Mouse (Mus musculus): ENCODE measurements around the gene Jph4. TPM values are rescaled to one million over a fixed set of nuclear protein-coding genes. Genes with fewer than 3 reads are reported as not detected.

Gene Jph4
- polyA plus RNA-seq, 1 experiment: not detected

DNA sequence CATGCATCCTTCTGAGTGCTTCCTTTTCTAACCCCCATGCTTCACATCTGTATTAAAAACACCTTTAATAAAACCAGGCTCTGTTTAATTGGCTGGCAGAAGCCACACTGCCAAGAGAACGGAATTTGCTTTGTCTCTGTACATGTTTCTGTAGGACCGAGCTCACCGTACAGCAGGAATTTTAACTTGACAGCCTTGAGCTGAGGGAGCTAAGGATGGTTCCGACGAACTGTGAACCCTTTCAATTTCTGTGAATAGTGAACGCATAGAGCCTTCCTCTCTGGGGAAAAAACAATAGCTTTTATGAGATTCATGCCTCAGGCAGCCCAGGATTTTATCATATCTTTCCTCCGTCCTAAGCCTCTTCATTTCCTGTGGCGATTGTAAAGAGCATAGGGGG lies 5.6 kb upstream of the Jph4 start:
- TF ChIP-seq CEBPB (IDR thresholded peaks at IDR 0.05; ENCODE audit: low read depth) (no peak), FOSL1 (IDR thresholded peaks at IDR 0.05; ENCODE audit: insufficient read depth, low read length, poor library complexity, severe bottlenecking) (no peak), MAX (IDR thresholded peaks at IDR 0.05) (no peak), USF1 (IDR thresholded peaks at IDR 0.05; ENCODE audit: low read depth) (no peak), MYOG (IDR thresholded peaks at IDR 0.05; ENCODE audit: control insufficient read depth, extremely low read depth, insufficient read length) (no peak), MYOD1 (IDR thresholded peaks at IDR 0.05; ENCODE audit: control insufficient read depth, insufficient read length, low read depth) (no peak), CTCF (IDR thresholded peaks at IDR 0.05; ENCODE audit: control insufficient read depth, insufficient read depth, insufficient read length) (no peak)
- Histone ChIP-seq H3K79me2 (ENCODE audit: control insufficient read depth, insufficient read depth) (no peaks in the 10 kb centered on the region), H3K79me3 (ENCODE audit: low read depth) (no peaks in the 10 kb centered on the region), H3K36me3 (ENCODE audit: control insufficient read depth, insufficient read depth) (no peaks in the 10 kb centered on the region), H3K27me3 (ENCODE audit: control insufficient read depth, insufficient read depth, insufficient read length) (peaks cover 5% of the 10 kb centered on the region), H3ac (ENCODE audit: control insufficient read depth, insufficient read length, low read depth) (no peak overlapping the region), H3K4me3 (ENCODE audit: insufficient read depth, poor library complexity, severe bottlenecking) (no peak overlapping the region)

DNA sequence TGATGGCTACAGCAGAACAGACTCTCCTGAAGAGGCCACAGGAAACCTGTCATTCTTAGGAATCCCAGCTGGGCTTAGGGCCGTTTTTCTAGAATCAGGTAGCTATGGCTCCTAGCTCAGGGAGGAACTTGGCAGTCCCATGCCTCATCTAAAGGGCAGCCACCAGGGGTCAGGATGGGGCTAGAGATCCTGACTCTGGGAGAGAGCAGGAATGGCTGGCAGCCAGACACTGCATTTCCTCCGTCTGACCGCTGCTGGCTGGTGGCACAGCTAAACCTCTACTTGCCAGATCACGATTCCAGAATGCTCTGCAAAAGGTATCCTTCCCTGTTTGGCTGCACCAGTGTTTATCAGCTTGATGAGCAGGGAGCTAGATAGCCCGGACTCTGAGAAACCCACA lies 5.2 kb upstream of the Jph4 start:
- H3K36me3 ChIP-seq (ENCODE audit: control insufficient read depth, insufficient read depth): no peaks in the 10 kb centered on the region
- H3K27me3 ChIP-seq (ENCODE audit: control insufficient read depth, insufficient read depth, insufficient read length): peaks cover 7% of the 10 kb centered on the region
- H3ac ChIP-seq (ENCODE audit: control insufficient read depth, insufficient read length, low read depth): no peak overlapping the region
- H3K79me3 ChIP-seq (ENCODE audit: low read depth): no peaks in the 10 kb centered on the region
- H3K4me3 ChIP-seq (ENCODE audit: insufficient read depth, poor library complexity, severe bottlenecking): no peak overlapping the region
- H3K79me2 ChIP-seq (ENCODE audit: control insufficient read depth, insufficient read depth): no peaks in the 10 kb centered on the region
- TF ChIP-seq MAX (IDR thresholded peaks at IDR 0.05) (no peak), CTCF (IDR thresholded peaks at IDR 0.05; ENCODE audit: control insufficient read depth, insufficient read depth, insufficient read length) (peak; percentile 71)

- H3K36me3 ChIP-seq (ENCODE audit: control insufficient read depth, insufficient read depth): no peaks in the 10 kb centered on the region
- TF ChIP-seq MAX (IDR thresholded peaks at IDR 0.05): no peak
- no peak for TF ChIP-seq MYOD1 (IDR thresholded peaks at IDR 0.05; ENCODE audit: control insufficient read depth, insufficient read length, low read depth)
- no peak for TF ChIP-seq FOSL1 (IDR thresholded peaks at IDR 0.05; ENCODE audit: insufficient read depth, low read length, poor library complexity, severe bottlenecking)
- TF ChIP-seq USF1 (IDR thresholded peaks at IDR 0.05; ENCODE audit: low read depth): no peak
- no peak for TF ChIP-seq MYOG (IDR thresholded peaks at IDR 0.05; ENCODE audit: control insufficient read depth, extremely low read depth, insufficient read length)
- TF ChIP-seq CTCF (IDR thresholded peaks at IDR 0.05; ENCODE audit: control insufficient read depth, insufficient read depth, insufficient read length): no peak
- TF ChIP-seq CEBPB (IDR thresholded peaks at IDR 0.05; ENCODE audit: low read depth): no peak
- no peak overlapping the region for H3K4me3 ChIP-seq (ENCODE audit: insufficient read depth, poor library complexity, severe bottlenecking)
- H3ac ChIP-seq (ENCODE audit: control insufficient read depth, insufficient read length, low read depth): no peak overlapping the region
- H3K79me3 ChIP-seq (ENCODE audit: low read depth): no peaks in the 10 kb centered on the region
- no peaks in the 10 kb centered on the region for H3K79me2 ChIP-seq (ENCODE audit: control insufficient read depth, insufficient read depth)
- peaks cover 29% of the 10 kb centered on the region for H3K27me3 ChIP-seq (ENCODE audit: control insufficient read depth, insufficient read depth, insufficient read length)
Observed at GRCm38 (mm10) chr14:55119421-55120134, 2.8 kb upstream of the Jph4 start.

DNA sequence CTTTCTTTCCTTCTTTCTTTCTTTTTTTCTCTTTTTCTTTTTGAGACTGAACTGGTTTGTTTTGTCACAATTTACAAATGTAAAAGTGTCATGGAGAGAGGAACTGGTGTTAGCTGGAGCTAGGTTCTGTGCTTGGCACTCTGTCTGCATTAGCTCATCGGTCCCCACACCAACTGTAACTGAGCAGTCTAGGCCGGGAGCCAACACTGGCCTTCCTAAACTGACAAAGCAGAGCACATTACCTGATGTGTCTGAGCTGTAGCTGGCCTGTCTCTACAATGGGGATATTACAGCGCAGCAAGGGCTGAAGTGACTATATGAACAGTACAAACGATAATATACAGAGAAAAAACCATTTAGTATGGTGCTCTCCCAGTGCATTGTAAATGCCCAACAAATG lies 2.1 kb upstream of the Jph4 start:
- no peaks in the 10 kb centered on the region for H3K36me3 ChIP-seq (ENCODE audit: control insufficient read depth, insufficient read depth)
- no peaks in the 10 kb centered on the region for H3K79me3 ChIP-seq (ENCODE audit: low read depth)
- TF ChIP-seq MYOD1 (IDR thresholded peaks at IDR 0.05; ENCODE audit: control insufficient read depth, insufficient read length, low read depth) (no peak), MYOG (IDR thresholded peaks at IDR 0.05; ENCODE audit: control insufficient read depth, extremely low read depth, insufficient read length) (no peak), MAX (IDR thresholded peaks at IDR 0.05) (no peak), CEBPB (IDR thresholded peaks at IDR 0.05; ENCODE audit: low read depth) (no peak), FOSL1 (IDR thresholded peaks at IDR 0.05; ENCODE audit: insufficient read depth, low read length, poor library complexity, severe bottlenecking) (no peak), USF1 (IDR thresholded peaks at IDR 0.05; ENCODE audit: low read depth) (no peak), CTCF (IDR thresholded peaks at IDR 0.05; ENCODE audit: control insufficient read depth, insufficient read depth, insufficient read length) (no peak)

GRCm38 (mm10) chr14:55115846-55116245 lies 889 bp downstream of the Jph4 start:
- Histone ChIP-seq H3K36me3 (ENCODE audit: control insufficient read depth, insufficient read depth) (no peaks in the 10 kb centered on the region), H3K79me3 (ENCODE audit: low read depth) (no peaks in the 10 kb centered on the region), H3K27me3 (ENCODE audit: control insufficient read depth, insufficient read depth, insufficient read length) (peaks cover 52% of the 10 kb centered on the region), H3K4me3 (ENCODE audit: insufficient read depth, poor library complexity, severe bottlenecking) (no peak overlapping the region), H3ac (ENCODE audit: control insufficient read depth, insufficient read length, low read depth) (no peak overlapping the region), H3K79me2 (ENCODE audit: control insufficient read depth, insufficient read depth) (no peaks in the 10 kb centered on the region)
- TF ChIP-seq MAX (IDR thresholded peaks at IDR 0.05) (no peak), USF1 (IDR thresholded peaks at IDR 0.05; ENCODE audit: low read depth) (no peak), CTCF (IDR thresholded peaks at IDR 0.05; ENCODE audit: control insufficient read depth, insufficient read depth, insufficient read length) (no peak), FOSL1 (IDR thresholded peaks at IDR 0.05; ENCODE audit: insufficient read depth, low read length, poor library complexity, severe bottlenecking) (no peak), MYOD1 (IDR thresholded peaks at IDR 0.05; ENCODE audit: control insufficient read depth, insufficient read length, low read depth) (no peak), CEBPB (IDR thresholded peaks at IDR 0.05; ENCODE audit: low read depth) (no peak), MYOG (IDR thresholded peaks at IDR 0.05; ENCODE audit: control insufficient read depth, extremely low read depth, insufficient read length) (no peak)

More for the DNA sequence above, 2.1 kb upstream of the Jph4 start:
- no peaks in the 10 kb centered on the region for H3K79me2 ChIP-seq (ENCODE audit: control insufficient read depth, insufficient read depth)
- no peak overlapping the region for H3K4me3 ChIP-seq (ENCODE audit: insufficient read depth, poor library complexity, severe bottlenecking)
- no peak overlapping the region for H3ac ChIP-seq (ENCODE audit: control insufficient read depth, insufficient read length, low read depth)
- H3K27me3 ChIP-seq (ENCODE audit: control insufficient read depth, insufficient read depth, insufficient read length): peaks cover 36% of the 10 kb centered on the region
